Mouse (Mus musculus): ENCODE results near the gene Togaram2. TPM values are rescaled to one million over a fixed set of nuclear protein-coding genes. Genes with fewer than 3 reads are reported as not detected.
"Not testable (repeated sequence)": the region's sequence is repeated elsewhere in the genome, so short reads cannot be mapped to it uniquely, and the experiment has no call there.

Gene Togaram2
- polyA plus RNA-seq (2014; fragmentation: Nextera tagmentation; extraction: Ambion mirVana): not detected in 2 replicates

GRCm38 (mm10) chr17:71673092-71673491 lies at the start of gene Togaram2:
Gene Togaram2, plus strand, starts transcription at chr17:71673261.
- no peak for DNase-seq (ENCODE audit: low spot score)
- 67% methylated on average over 9 of the region's 9 CpGs for WGBS
- H3K27ac ChIP-seq (ENCODE audit: low read depth, low read length): no peak within 1 kb of the TSS
- no peak for ATAC-seq (replicated peaks; ENCODE audit: low FRiP score)
- H3K4me2 ChIP-seq: no peak within 1 kb of the TSS
- no peaks in the 10 kb centered on the region for H3K9me3 ChIP-seq (ENCODE audit: control insufficient read depth, low read length)
- no peaks in the 10 kb centered on the region for H3K27me3 ChIP-seq (replicated peaks; ENCODE audit: control insufficient read depth, insufficient read depth, low read length)
- no peaks in the 10 kb centered on the region for H3K4me1 ChIP-seq (replicated peaks; ENCODE audit: control insufficient read depth, insufficient read depth, low read length)
- no peaks in the 10 kb centered on the region for H3K36me3 ChIP-seq (ENCODE audit: control insufficient read depth, insufficient read depth, low read length)
- no peak within 1 kb of the TSS for H3K4me3 ChIP-seq (ENCODE audit: low read depth, low read length)
- no peak within 1 kb of the TSS for H3K9ac ChIP-seq (ENCODE audit: low read depth, low read length)

- Histone ChIP-seq H3K4me1 (replicated peaks; ENCODE audit: control insufficient read depth, insufficient read depth, low read length) (no peaks in the 10 kb centered on the region), H3K4me3 (ENCODE audit: low read depth, low read length) (no peak overlapping the region), H3K27ac (ENCODE audit: low read depth, low read length) (no peak overlapping the region), H3K36me3 (ENCODE audit: control insufficient read depth, insufficient read depth, low read length) (peaks cover 50% of the 10 kb centered on the region), H3K27me3 (replicated peaks; ENCODE audit: control insufficient read depth, insufficient read depth, low read length) (no peaks in the 10 kb centered on the region), H3K9me3 (ENCODE audit: control insufficient read depth, low read length) (no peaks in the 10 kb centered on the region), H3K9ac (ENCODE audit: low read depth, low read length) (no peak overlapping the region), H3K4me2 (no peak overlapping the region)
- WGBS: 84% methylated on average over 10 of the region's 10 CpGs
- no peak for DNase-seq (ENCODE audit: low spot score)
- no peak for ATAC-seq (replicated peaks; ENCODE audit: low FRiP score)
Observed at GRCm38 (mm10) chr17:71631806-71632205, 41.3 kb upstream of the Togaram2 start.

- Histone ChIP-seq H3K9me3 (ENCODE audit: control insufficient read depth, low read length) (no peaks in the 10 kb centered on the region), H3K4me1 (replicated peaks; ENCODE audit: control insufficient read depth, insufficient read depth, low read length) (no peaks in the 10 kb centered on the region), H3K4me3 (ENCODE audit: low read depth, low read length) (no peak overlapping the region), H3K9ac (ENCODE audit: low read depth, low read length) (no peak overlapping the region), H3K4me2 (no peak overlapping the region), H3K27ac (ENCODE audit: low read depth, low read length) (no peak overlapping the region), H3K27me3 (replicated peaks; ENCODE audit: control insufficient read depth, insufficient read depth, low read length) (no peaks in the 10 kb centered on the region), H3K36me3 (ENCODE audit: control insufficient read depth, insufficient read depth, low read length) (peaks cover 47% of the 10 kb centered on the region)
- ATAC-seq (replicated peaks; ENCODE audit: low FRiP score) (no peak), DNase-seq (ENCODE audit: low spot score) (no peak)
- WGBS: 88% methylated on average over 8 of the region's 8 CpGs
Observed at GRCm38 (mm10) chr17:71633350-71633749, 39.7 kb upstream of the Togaram2 start.

- no peak for DNase-seq (ENCODE audit: low spot score)
- Histone ChIP-seq H3K9me3 (ENCODE audit: control insufficient read depth, low read length) (no peaks in the 10 kb centered on the region), H3K4me2 (no peak overlapping the region), H3K4me3 (ENCODE audit: low read depth, low read length) (no peak overlapping the region), H3K4me1 (replicated peaks; ENCODE audit: control insufficient read depth, insufficient read depth, low read length) (no peaks in the 10 kb centered on the region), H3K36me3 (ENCODE audit: control insufficient read depth, insufficient read depth, low read length) (peaks cover 56% of the 10 kb centered on the region), H3K9ac (ENCODE audit: low read depth, low read length) (no peak overlapping the region), H3K27me3 (replicated peaks; ENCODE audit: control insufficient read depth, insufficient read depth, low read length) (no peaks in the 10 kb centered on the region), H3K27ac (ENCODE audit: low read depth, low read length) (no peak overlapping the region)
- whole genome bisulfite sequencing: 85% methylated on average over 8 of the region's 8 CpGs
- ATAC-seq (replicated peaks; ENCODE audit: low FRiP score): no peak
Observed at GRCm38 (mm10) chr17:71636786-71637185, 36.3 kb upstream of the Togaram2 start.

GRCm38 (mm10) chr17:71637750-71638265 lies 35.3 kb upstream of the Togaram2 start:
- WGBS: 79% methylated on average over 4 of the region's 4 CpGs
- Histone ChIP-seq H3K4me2 (no peak overlapping the region), H3K4me3 (ENCODE audit: low read depth, low read length) (no peak overlapping the region), H3K9me3 (ENCODE audit: control insufficient read depth, low read length) (no peaks in the 10 kb centered on the region), H3K36me3 (ENCODE audit: control insufficient read depth, insufficient read depth, low read length) (peaks cover 60% of the 10 kb centered on the region), H3K27me3 (replicated peaks; ENCODE audit: control insufficient read depth, insufficient read depth, low read length) (no peaks in the 10 kb centered on the region), H3K9ac (ENCODE audit: low read depth, low read length) (no peak overlapping the region), H3K27ac (ENCODE audit: low read depth, low read length) (no peak overlapping the region), H3K4me1 (replicated peaks; ENCODE audit: control insufficient read depth, insufficient read depth, low read length) (no peaks in the 10 kb centered on the region)
- ATAC-seq (replicated peaks; ENCODE audit: low FRiP score) (no peak), DNase-seq (ENCODE audit: low spot score) (no peak)

DNA sequence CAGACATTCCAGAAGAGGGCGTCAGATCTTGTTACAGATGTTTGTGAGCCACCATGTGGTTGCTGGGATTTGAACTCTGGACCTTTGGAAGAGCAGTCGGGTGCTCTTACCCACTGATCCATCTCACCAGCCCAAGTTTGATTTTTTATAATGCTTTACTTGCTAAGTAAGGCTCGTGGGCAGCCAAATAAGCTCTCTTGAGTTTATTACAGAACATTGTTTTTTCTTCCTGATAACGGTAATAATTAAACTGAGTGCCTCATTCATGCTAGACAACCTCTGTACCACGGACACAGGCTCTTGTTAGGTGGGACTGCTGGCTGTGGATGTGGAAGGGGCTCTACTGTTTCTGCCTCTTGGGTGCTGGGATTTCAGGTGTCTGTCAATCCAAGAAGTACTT lies 34.0 kb upstream of the Togaram2 start:
- H3K27ac ChIP-seq (ENCODE audit: low read depth, low read length); H3K9me3 ChIP-seq (ENCODE audit: control insufficient read depth, low read length); ATAC-seq (replicated peaks; ENCODE audit: low FRiP score); DNase-seq (ENCODE audit: low spot score); H3K4me3 ChIP-seq (ENCODE audit: low read depth, low read length); H3K4me1 ChIP-seq (replicated peaks; ENCODE audit: control insufficient read depth, insufficient read depth, low read length); H3K9ac ChIP-seq (ENCODE audit: low read depth, low read length); H3K27me3 ChIP-seq (replicated peaks; ENCODE audit: control insufficient read depth, insufficient read depth, low read length); H3K4me2 ChIP-seq: not testable (repeated sequence)
- peaks cover 54% of the 10 kb centered on the region for H3K36me3 ChIP-seq (ENCODE audit: control insufficient read depth, insufficient read depth, low read length)
- 84% methylated on average over 5 of the region's 5 CpGs for WGBS

GRCm38 (mm10) chr17:71640421-71641085 lies 32.5 kb upstream of the Togaram2 start:
- no peak overlapping the region for H3K27ac ChIP-seq (ENCODE audit: low read depth, low read length)
- DNase-seq (ENCODE audit: low spot score) (no peak), ATAC-seq (replicated peaks; ENCODE audit: low FRiP score) (no peak)
- H3K4me3 ChIP-seq (ENCODE audit: low read depth, low read length): no peak overlapping the region
- no peak overlapping the region for H3K4me2 ChIP-seq
- no peaks in the 10 kb centered on the region for H3K27me3 ChIP-seq (replicated peaks; ENCODE audit: control insufficient read depth, insufficient read depth, low read length)
- H3K9me3 ChIP-seq (ENCODE audit: control insufficient read depth, low read length): no peaks in the 10 kb centered on the region
- H3K4me1 ChIP-seq (replicated peaks; ENCODE audit: control insufficient read depth, insufficient read depth, low read length): no peaks in the 10 kb centered on the region
- WGBS: 85% methylated on average over 9 of the region's 9 CpGs
- H3K36me3 ChIP-seq (ENCODE audit: control insufficient read depth, insufficient read depth, low read length): peaks cover 47% of the 10 kb centered on the region
- no peak overlapping the region for H3K9ac ChIP-seq (ENCODE audit: low read depth, low read length)

GRCm38 (mm10) chr17:71642190-71642589 lies 30.9 kb upstream of the Togaram2 start:
- Histone ChIP-seq H3K4me1 (replicated peaks; ENCODE audit: control insufficient read depth, insufficient read depth, low read length) (no peaks in the 10 kb centered on the region), H3K9me3 (ENCODE audit: control insufficient read depth, low read length) (no peaks in the 10 kb centered on the region), H3K27me3 (replicated peaks; ENCODE audit: control insufficient read depth, insufficient read depth, low read length) (no peaks in the 10 kb centered on the region), H3K36me3 (ENCODE audit: control insufficient read depth, insufficient read depth, low read length) (peaks cover 45% of the 10 kb centered on the region), H3K9ac (ENCODE audit: low read depth, low read length) (no peak overlapping the region), H3K27ac (ENCODE audit: low read depth, low read length) (no peak overlapping the region), H3K4me2 (no peak overlapping the region), H3K4me3 (ENCODE audit: low read depth, low read length) (no peak overlapping the region)
- no peak for ATAC-seq (replicated peaks; ENCODE audit: low FRiP score)
- no peak for DNase-seq (ENCODE audit: low spot score)
- WGBS: 88% methylated on average over 3 of the region's 3 CpGs

DNA sequence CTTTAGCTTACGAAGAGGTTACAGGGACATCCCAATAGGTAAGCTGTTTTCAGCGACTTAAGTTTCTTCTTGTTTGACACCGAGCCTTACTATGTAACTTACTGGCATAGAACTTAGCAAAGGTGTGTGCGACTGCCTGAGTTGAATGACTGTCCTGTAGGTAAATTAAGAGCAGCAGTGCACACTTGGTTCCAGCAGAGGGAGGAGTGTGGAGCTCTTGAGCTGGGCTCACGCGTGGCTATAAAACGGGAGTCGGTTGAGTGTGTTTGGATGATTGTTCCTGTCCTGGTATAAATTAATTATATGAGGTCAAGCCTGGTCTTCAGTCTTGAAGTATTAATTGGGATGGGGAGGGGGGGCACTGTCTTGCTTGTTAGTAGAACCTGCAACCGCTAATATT lies 23.1 kb upstream of the Togaram2 start:
- no peaks in the 10 kb centered on the region for H3K4me1 ChIP-seq (replicated peaks; ENCODE audit: control insufficient read depth, insufficient read depth, low read length)
- H3K4me3 ChIP-seq (ENCODE audit: low read depth, low read length): no peak overlapping the region
- H3K4me2 ChIP-seq: no peak overlapping the region
- no peaks in the 10 kb centered on the region for H3K27me3 ChIP-seq (replicated peaks; ENCODE audit: control insufficient read depth, insufficient read depth, low read length)
- 91% methylated on average over 9 of the region's 9 CpGs for WGBS
- H3K27ac ChIP-seq (ENCODE audit: low read depth, low read length): no peak overlapping the region
- DNase-seq (ENCODE audit: low spot score): no peak
- H3K36me3 ChIP-seq (ENCODE audit: control insufficient read depth, insufficient read depth, low read length): peaks cover 22% of the 10 kb centered on the region; the same call in 1 of the 2 replicates
- H3K9ac ChIP-seq (ENCODE audit: low read depth, low read length): no peak overlapping the region
- no peak for ATAC-seq (replicated peaks; ENCODE audit: low FRiP score)
- H3K9me3 ChIP-seq (ENCODE audit: control insufficient read depth, low read length): no peaks in the 10 kb centered on the region

All from liver, embryonic 11.5 days (tissue).